Mouse (Mus musculus): ENCODE data around the gene Elp4.

GRCm38 (mm10) chr2:105913655-105914366 lies 9.4 kb upstream of the Elp4 start:
- TF ChIP-seq GATA1 (IDR thresholded peaks at IDR 0.05; ENCODE audit: borderline replicate concordance, low read length) = no peak
- TF ChIP-seq CTCF (IDR thresholded peaks at IDR 0.05; ENCODE audit: low read depth, low read length) = no peak
- no peak for TF ChIP-seq POLR2AphosphoS5 (IDR thresholded peaks at IDR 0.05; ENCODE audit: insufficient replicate concordance, low read depth, low read length)
- no peak for TF ChIP-seq GATA2 (IDR thresholded peaks at IDR 0.05; ENCODE audit: borderline replicate concordance, low read depth, low read length)
